Mouse (Mus musculus) T-helper 1 cell (primary cell): ENCODE results near the gene Ces2a.

ENCODE experiments used
- in situ Hi-C: fragments of 300-600 bp; cut with MboI, MseI; formaldehyde crosslinking; loops from one replicate; pipeline ENCODE4 v1.15.1; 2025; ENCODE audit warnings: high pct_unique_total_duplicates

Ces2a gene

GRCm38 (mm10) chr8:104733753-104734152 is at the start of gene Ces2a:
TSS of gene Ces2a (plus strand) at chr8:104734003.
- in situ Hi-C loops: loop anchor here (10.0 kb wide), 1 partner anchor 1651 kb away; no protein-coding TSS in a partner anchor

GRCm38 (mm10) chr8:104688433-104688832 is 45.4 kb upstream of the Ces2a start:
- in situ Hi-C loops: no loop called here

GRCm38 (mm10) chr8:104698556-104698955 is 35.2 kb upstream of the Ces2a start:
- in situ Hi-C loops: no loop called here

- in situ Hi-C loops: no loop called here
Observed at GRCm38 (mm10) chr8:104701900-104702299, 31.9 kb upstream of the Ces2a start.

GRCm38 (mm10) chr8:104721166-104721565 is 12.6 kb upstream of the Ces2a start:
- in situ Hi-C loops: no loop called here

GRCm38 (mm10) chr8:104731451-104731850 is 2.4 kb upstream of the Ces2a start:
- in situ Hi-C loops: loop anchor here (10.0 kb wide), 1 partner anchor 1653 kb away; no protein-coding TSS in a partner anchor

GRCm38 (mm10) chr8:104731969-104732368 is 1.8 kb upstream of the Ces2a start:
- in situ Hi-C loops: loop anchor here (10.0 kb wide), 1 partner anchor 1653 kb away; no protein-coding TSS in a partner anchor

- in situ Hi-C loops: loop anchor here (5.0 kb wide), 1 partner anchor 65 kb away; no protein-coding TSS in a partner anchor
Observed at GRCm38 (mm10) chr8:104742039-104742438, 8.2 kb downstream of the Ces2a start.

GRCm38 (mm10) chr8:104743410-104743809 is 9.6 kb downstream of the Ces2a start:
- in situ Hi-C loops: loop anchor here (5.0 kb wide), 1 partner anchor 66 kb away; no protein-coding TSS in a partner anchor

- in situ Hi-C loops: no loop called here
Observed at GRCm38 (mm10) chr8:104752818-104753217, 19.0 kb downstream of the Ces2a start.

- in situ Hi-C loops: no loop called here
Observed at GRCm38 (mm10) chr8:104757621-104758020, 23.8 kb downstream of the Ces2a start.

- in situ Hi-C loops: no loop called here
Observed at GRCm38 (mm10) chr8:104758209-104758608, 24.4 kb downstream of the Ces2a start.

GRCm38 (mm10) chr8:104761126-104761525 is 27.3 kb downstream of the Ces2a start:
- in situ Hi-C loops: no loop called here

GRCm38 (mm10) chr8:104766485-104766884 is 32.7 kb downstream of the Ces2a start:
- in situ Hi-C loops: no loop called here

- in situ Hi-C loops: no loop called here
Observed at GRCm38 (mm10) chr8:104770365-104770764, 36.6 kb downstream of the Ces2a start.

- in situ Hi-C loops: no loop called here
Observed at GRCm38 (mm10) chr8:104787049-104787448, 53.2 kb downstream of the Ces2a start.

GRCm38 (mm10) chr8:104788929-104789328 is 55.1 kb downstream of the Ces2a start:
- in situ Hi-C loops: no loop called here

GRCm38 (mm10) chr8:104789886-104790680 is 56.3 kb downstream of the Ces2a start:
- in situ Hi-C loops: no loop called here
